Mouse (Mus musculus): ENCODE measurements at regions not wholly inside any gene's neighbourhood (a gene's known extent, or its start where the extent isn't known, plus 50 kb on each side); places are given as distances from the start of the nearest gene placed in this dataset.

GRCm38 (mm10) chr1:137852262-137852661 is 323.2 kb downstream of the Ptprc start:
- TF ChIP-seq EP300 (IDR thresholded peaks at IDR 0.05; ENCODE audit: low read length) (no peak), MEF2A (IDR thresholded peaks at IDR 0.05; ENCODE audit: borderline replicate concordance, low read depth, low read length) (no peak), E2F4 (IDR thresholded peaks at IDR 0.05; ENCODE audit: insufficient replicate concordance, low read depth, low read length) (no peak), ELF1 (IDR thresholded peaks at IDR 0.05; ENCODE audit: low read depth, low read length) (no peak), CHD2 (IDR thresholded peaks at IDR 0.05; ENCODE audit: low read length) (no peak), POLR2AphosphoS2 (IDR thresholded peaks at IDR 0.05; ENCODE audit: low read depth, low read length) (no peak)
